Mouse (Mus musculus) heart, embryonic 12.5 days (tissue): ENCODE data around the gene Ttc22. TPM values are rescaled to one million over a fixed set of nuclear protein-coding genes. Genes with fewer than 3 reads are reported as not detected.

Experiments
- ATAC-seq: fragments of 200-750 bp; cut with Nextera tagmentation; 2 replicates; pipeline ENCODE4 v1.8.0; 2017; ENCODE audit warnings: moderate TSS enrichment, moderate library complexity; ENCODE audit not compliant: insufficient number of reproducible peaks, low FRiP score
- H3K27ac ChIP-seq: fragments of 300-500 bp; sonication (generic); 2 replicates; pipeline ENCODE4 v1.5.1; 2016; ENCODE audit warnings: mild to moderate bottlenecking, moderate library complexity; ENCODE audit not compliant: poor library complexity, severe bottlenecking
- H3K27me3 ChIP-seq: fragments of 300-500 bp; sonication (generic); replicated peaks from 2 replicates; pipeline ENCODE4 v1.6.1; 2016; ENCODE audit warnings: mild to moderate bottlenecking, moderate library complexity
- H3K36me3 ChIP-seq: fragments of 300-500 bp; sonication (generic); 2 replicates; pipeline ENCODE4 v1.6.1; 2016; ENCODE audit warnings: mild to moderate bottlenecking, moderate library complexity
- H3K4me1 ChIP-seq: fragments of 300-500 bp; sonication (generic); replicated peaks from 2 replicates; pipeline ENCODE4 v1.6.1; 2016; ENCODE audit warnings: mild to moderate bottlenecking
- H3K4me2 ChIP-seq: fragments of 300-500 bp; sonication (generic); 2 replicates; pipeline ENCODE4 v1.6.1; 2016; ENCODE audit warnings: mild to moderate bottlenecking, moderate library complexity
- H3K4me3 ChIP-seq: fragments of 300-500 bp; sonication (generic); 2 replicates; pipeline ENCODE4 v1.5.1; 2016; ENCODE audit warnings: mild to moderate bottlenecking
- H3K9ac ChIP-seq: fragments of 300-500 bp; sonication (generic); 2 replicates; pipeline ENCODE4 v1.6.1; 2016; ENCODE audit warnings: mild to moderate bottlenecking, moderate library complexity
- H3K9me3 ChIP-seq: fragments of 300-500 bp; sonication (generic); replicated peaks from 2 replicates; pipeline ENCODE4 v1.6.1; 2016; ENCODE audit warnings: mild to moderate bottlenecking, moderate library complexity
- WGBS: fragments of 180-500 bp; shearing (Covaris S2); methylation state at CpG from one replicate; pipeline ENCODE4 v1.1.7; 2016; 5-methylcytosine and 5-hydroxymethylcytosine counted together
- polyA plus RNA-seq: library from polyadenylated mRNA; unstranded; fragments of >200 nt; fragmentation: Nextera tagmentation; extraction: Ambion mirVana; gene quantifications from 2 replicates; pipeline ENCODE4 v1.2.1, GENCODE M21; 2016

The Ttc22 gene
- polyA plus RNA-seq, 1 experiment from 2014 or later = 0.91 TPM

- Histone ChIP-seq H3K27me3 (no peaks in the 10 kb centered on the region), H3K9ac (no peak overlapping the region), H3K9me3 (no peaks in the 10 kb centered on the region), H3K4me3 (no peak overlapping the region), H3K4me1 (no peaks in the 10 kb centered on the region), H3K27ac (no peak overlapping the region), H3K36me3 (peaks cover 98% of the 10 kb centered on the region), H3K4me2 (no peak overlapping the region)
- WGBS = 90% methylated on average over 5 of the region's 5 CpGs
- ATAC-seq = no peak
These were observed 41.8 kb downstream of the Ttc22 start for GRCm38 (mm10) chr4:106663956-106664470.

- H3K27ac ChIP-seq = no peak overlapping the region
- no peak for ATAC-seq
- no peak overlapping the region for H3K4me2 ChIP-seq
- no peak overlapping the region for H3K9ac ChIP-seq
- no peaks in the 10 kb centered on the region for H3K9me3 ChIP-seq
- no peak overlapping the region for H3K4me3 ChIP-seq
- peaks cover 98% of the 10 kb centered on the region for H3K36me3 ChIP-seq
- no peaks in the 10 kb centered on the region for H3K4me1 ChIP-seq
- WGBS = 87% methylated on average over 6 of the region's 6 CpGs
- no peaks in the 10 kb centered on the region for H3K27me3 ChIP-seq
These were observed 42.5 kb downstream of the Ttc22 start for GRCm38 (mm10) chr4:106664697-106665096.

GRCm38 (mm10) chr4:106665269-106665668 lies 43.0 kb downstream of the Ttc22 start:
- WGBS = 89% methylated on average over 2 of the region's 2 CpGs
- ATAC-seq = no peak

GRCm38 (mm10) chr4:106665673-106666072 lies 43.4 kb downstream of the Ttc22 start:
- Histone ChIP-seq H3K4me2 (no peak overlapping the region), H3K36me3 (peaks cover 98% of the 10 kb centered on the region), H3K4me3 (no peak overlapping the region), H3K4me1 (no peaks in the 10 kb centered on the region), H3K27ac (no peak overlapping the region), H3K9me3 (no peaks in the 10 kb centered on the region), H3K9ac (no peak overlapping the region), H3K27me3 (no peaks in the 10 kb centered on the region)
- ATAC-seq = no peak
- 88% methylated on average over 10 of the region's 10 CpGs for WGBS

More at GRCm38 (mm10) chr4:106665269-106665668, 43.0 kb downstream of the Ttc22 start:
- Histone ChIP-seq H3K9ac (no peak overlapping the region), H3K27ac (no peak overlapping the region), H3K9me3 (no peaks in the 10 kb centered on the region), H3K4me2 (no peak overlapping the region), H3K36me3 (peaks cover 98% of the 10 kb centered on the region), H3K4me3 (no peak overlapping the region), H3K27me3 (no peaks in the 10 kb centered on the region), H3K4me1 (no peaks in the 10 kb centered on the region)

- WGBS = 84% methylated on average over 2 of the region's 2 CpGs
- Histone ChIP-seq H3K4me3 (no peak overlapping the region), H3K9ac (no peak overlapping the region), H3K27ac (no peak overlapping the region), H3K9me3 (no peaks in the 10 kb centered on the region), H3K27me3 (no peaks in the 10 kb centered on the region), H3K36me3 (peaks cover 99% of the 10 kb centered on the region), H3K4me1 (no peaks in the 10 kb centered on the region), H3K4me2 (no peak overlapping the region)
- no peak for ATAC-seq
These were observed 44.3 kb downstream of the Ttc22 start for GRCm38 (mm10) chr4:106666546-106666945.

GRCm38 (mm10) chr4:106676749-106677148 lies 54.5 kb downstream of the Ttc22 start:
- Histone ChIP-seq H3K4me2 (no peak overlapping the region), H3K27me3 (no peaks in the 10 kb centered on the region), H3K4me3 (no peak overlapping the region), H3K4me1 (peaks cover 11% of the 10 kb centered on the region), H3K9me3 (no peaks in the 10 kb centered on the region), H3K36me3 (peaks cover 55% of the 10 kb centered on the region), H3K9ac (no peak overlapping the region), H3K27ac (no peak overlapping the region)
- WGBS = 88% methylated on average over 5 of the region's 5 CpGs
- no peak for ATAC-seq

- under 1% methylated on average over 43 of the region's 43 CpGs for whole genome bisulfite sequencing
- H3K9ac ChIP-seq = peak within 1 kb of the TSS; percentile 93
- peak within 1 kb of the TSS; percentile 22; the same call in 1 of the 2 replicates for H3K27ac ChIP-seq
These were observed 56.3 kb downstream of the Ttc22 start, which contains the start of gene Ttc4 for GRCm38 (mm10) chr4:106678442-106679118. Gene Ttc4 (minus strand): TSS chr4:106678944.

GRCm38 (mm10) chr4:106679152-106679551 lies 56.9 kb downstream of the Ttc22 start:
- no peaks in the 10 kb centered on the region for H3K27me3 ChIP-seq
- no peak overlapping the region for H3K9ac ChIP-seq
- H3K4me1 ChIP-seq = peaks cover 11% of the 10 kb centered on the region
- ATAC-seq = peak; percentile 9; the same call in 1 of the 2 replicates
- WGBS = 48% methylated on average over 3 of the region's 3 CpGs
- H3K4me2 ChIP-seq = peak overlapping the region; percentile 91
- no peak overlapping the region for H3K27ac ChIP-seq
- peak overlapping the region; percentile 91 for H3K4me3 ChIP-seq
- peaks cover 32% of the 10 kb centered on the region for H3K36me3 ChIP-seq
- no peaks in the 10 kb centered on the region for H3K9me3 ChIP-seq

More at GRCm38 (mm10) chr4:106678442-106679118, 56.3 kb downstream of the Ttc22 start, which contains the start of gene Ttc4:
- peak within 1 kb of the TSS; percentile 91 for H3K4me3 ChIP-seq
- peaks cover 36% of the 10 kb centered on the region for H3K36me3 ChIP-seq
- H3K4me2 ChIP-seq = peak within 1 kb of the TSS; percentile 91
- H3K9me3 ChIP-seq = no peaks in the 10 kb centered on the region
- ATAC-seq = peak; percentile 97
- H3K4me1 ChIP-seq = peaks cover 11% of the 10 kb centered on the region
- no peaks in the 10 kb centered on the region for H3K27me3 ChIP-seq

GRCm38 (mm10) chr4:106680955-106681354 lies 58.7 kb downstream of the Ttc22 start:
- WGBS = 51% methylated on average over 2 of the region's 2 CpGs
- ATAC-seq = no peak
- no peaks in the 10 kb centered on the region for H3K9me3 ChIP-seq
- no peak overlapping the region for H3K4me2 ChIP-seq
- no peak overlapping the region for H3K9ac ChIP-seq
- no peaks in the 10 kb centered on the region for H3K27me3 ChIP-seq
- peaks cover 14% of the 10 kb centered on the region for H3K36me3 ChIP-seq
- H3K27ac ChIP-seq = no peak overlapping the region
- no peak overlapping the region for H3K4me3 ChIP-seq
- H3K4me1 ChIP-seq = peaks cover 11% of the 10 kb centered on the region

GRCm38 (mm10) chr4:106688636-106689296 lies 66.5 kb downstream of the Ttc22 start:
- H3K27ac ChIP-seq = peak overlapping the region; percentile 53
- H3K9ac ChIP-seq = no peak overlapping the region
- peaks cover 10% of the 10 kb centered on the region for H3K4me1 ChIP-seq
- H3K4me2 ChIP-seq = no peak overlapping the region
- peak; percentile 86 for ATAC-seq
- no peak overlapping the region for H3K4me3 ChIP-seq
- no peaks in the 10 kb centered on the region for H3K36me3 ChIP-seq
- 22% methylated on average over 3 of the region's 3 CpGs for WGBS
- no peaks in the 10 kb centered on the region for H3K9me3 ChIP-seq
- peaks cover 14% of the 10 kb centered on the region for H3K27me3 ChIP-seq
